Mouse (Mus musculus): ENCODE measurements around the gene Gm18336. TPM values are rescaled to one million over a fixed set of nuclear protein-coding genes. Genes with fewer than 3 reads are reported as not detected.
"Not testable (repeated sequence)": the region's sequence is repeated elsewhere in the genome, so short reads cannot be mapped to it uniquely, and the experiment has no call there.

Gene Gm18336
- not detected in 2 replicates for polyA plus RNA-seq (2015; fragmentation: Nextera tagmentation; extraction: Ambion mirVana)

GRCm38 (mm10) chrX:73398636-73399035 is at the start of gene Gm18336:
Gm18336 (minus strand) TSS chrX:73398736.
- not testable (repeated sequence) for H3K27ac ChIP-seq (ENCODE audit: low read length); H3K4me2 ChIP-seq (ENCODE audit: low read length); ATAC-seq; H3K9ac ChIP-seq (replicated peaks; ENCODE audit: low read depth, low read length); H3K36me3 ChIP-seq (ENCODE audit: control insufficient read depth, insufficient read depth); H3K4me3 ChIP-seq (replicated peaks; ENCODE audit: low read length); H3K9me3 ChIP-seq (ENCODE audit: control insufficient read depth, low read length); H3K4me1 ChIP-seq (replicated peaks; ENCODE audit: control insufficient read depth, insufficient read depth, low read length); H3K27me3 ChIP-seq (replicated peaks; ENCODE audit: control insufficient read depth, insufficient read depth, low read length)
- 57% methylated on average over 1 of the region's 2 CpGs for WGBS

GRCm38 (mm10) chrX:73441428-73441827 is 42.9 kb upstream of the Gm18336 start:
- H3K9me3 ChIP-seq (ENCODE audit: control insufficient read depth, low read length), result no peaks in the 10 kb centered on the region
- no peak overlapping the region for H3K4me2 ChIP-seq (ENCODE audit: low read length)
- H3K9ac ChIP-seq (replicated peaks; ENCODE audit: low read depth, low read length), result no peak overlapping the region
- H3K4me3 ChIP-seq (replicated peaks; ENCODE audit: low read length), result no peak overlapping the region
- H3K27me3 ChIP-seq (replicated peaks; ENCODE audit: control insufficient read depth, insufficient read depth, low read length), result no peaks in the 10 kb centered on the region
- no peaks in the 10 kb centered on the region for H3K36me3 ChIP-seq (ENCODE audit: control insufficient read depth, insufficient read depth)
- ATAC-seq, result no peak
- no peak overlapping the region for H3K27ac ChIP-seq (ENCODE audit: low read length)
- 63% methylated on average over 2 of the region's 2 CpGs for WGBS
- H3K4me1 ChIP-seq (replicated peaks; ENCODE audit: control insufficient read depth, insufficient read depth, low read length), result no peaks in the 10 kb centered on the region

GRCm38 (mm10) chrX:73435252-73435651 is 36.7 kb upstream of the Gm18336 start, which contains the start of gene Trex2:
Trex2 (minus strand) TSS chrX:73435344.
- H3K4me1 ChIP-seq (replicated peaks; ENCODE audit: control insufficient read depth, insufficient read depth, low read length), result no peaks in the 10 kb centered on the region
- no peak for ATAC-seq
- no peaks in the 10 kb centered on the region for H3K9me3 ChIP-seq (ENCODE audit: control insufficient read depth, low read length)
- 85% methylated on average over 11 of the region's 11 CpGs for WGBS
- H3K4me3 ChIP-seq (replicated peaks; ENCODE audit: low read length), result no peak within 1 kb of the TSS
- H3K27ac ChIP-seq (ENCODE audit: low read length), result no peak within 1 kb of the TSS
- H3K9ac ChIP-seq (replicated peaks; ENCODE audit: low read depth, low read length), result no peak within 1 kb of the TSS
- H3K27me3 ChIP-seq (replicated peaks; ENCODE audit: control insufficient read depth, insufficient read depth, low read length), result no peaks in the 10 kb centered on the region
- H3K36me3 ChIP-seq (ENCODE audit: control insufficient read depth, insufficient read depth), result no peaks in the 10 kb centered on the region
- H3K4me2 ChIP-seq (ENCODE audit: low read length), result no peak within 1 kb of the TSS

GRCm38 (mm10) chrX:73432850-73433249 is 34.3 kb upstream of the Gm18336 start:
- ATAC-seq, result no peak

GRCm38 (mm10) chrX:73430036-73430435 is 31.5 kb upstream of the Gm18336 start:
- Histone ChIP-seq H3K36me3 (ENCODE audit: control insufficient read depth, insufficient read depth) (no peaks in the 10 kb centered on the region), H3K9ac (replicated peaks; ENCODE audit: low read depth, low read length) (no peak overlapping the region), H3K4me2 (ENCODE audit: low read length) (no peak overlapping the region), H3K4me1 (replicated peaks; ENCODE audit: control insufficient read depth, insufficient read depth, low read length) (no peaks in the 10 kb centered on the region), H3K27ac (ENCODE audit: low read length) (no peak overlapping the region), H3K4me3 (replicated peaks; ENCODE audit: low read length) (no peak overlapping the region), H3K9me3 (ENCODE audit: control insufficient read depth, low read length) (no peaks in the 10 kb centered on the region), H3K27me3 (replicated peaks; ENCODE audit: control insufficient read depth, insufficient read depth, low read length) (no peaks in the 10 kb centered on the region)
- ATAC-seq, result no peak
- 77% methylated on average over 2 of the region's 2 CpGs for WGBS

More at GRCm38 (mm10) chrX:73432850-73433249, 34.3 kb upstream of the Gm18336 start:
- 74% methylated on average over 5 of the region's 5 CpGs for WGBS
- Histone ChIP-seq H3K9me3 (ENCODE audit: control insufficient read depth, low read length) (no peaks in the 10 kb centered on the region), H3K4me3 (replicated peaks; ENCODE audit: low read length) (no peak overlapping the region), H3K4me2 (ENCODE audit: low read length) (no peak overlapping the region), H3K9ac (replicated peaks; ENCODE audit: low read depth, low read length) (no peak overlapping the region), H3K4me1 (replicated peaks; ENCODE audit: control insufficient read depth, insufficient read depth, low read length) (no peaks in the 10 kb centered on the region), H3K27me3 (replicated peaks; ENCODE audit: control insufficient read depth, insufficient read depth, low read length) (no peaks in the 10 kb centered on the region), H3K27ac (ENCODE audit: low read length) (no peak overlapping the region), H3K36me3 (ENCODE audit: control insufficient read depth, insufficient read depth) (no peaks in the 10 kb centered on the region)

- H3K9me3 ChIP-seq (ENCODE audit: control insufficient read depth, low read length), result no peaks in the 10 kb centered on the region
- WGBS, result 39% methylated on average over 1 of the region's 1 CpGs
- H3K4me3 ChIP-seq (replicated peaks; ENCODE audit: low read length), result no peak overlapping the region
- H3K27me3 ChIP-seq (replicated peaks; ENCODE audit: control insufficient read depth, insufficient read depth, low read length), result no peaks in the 10 kb centered on the region
- ATAC-seq, result no peak
- H3K9ac ChIP-seq (replicated peaks; ENCODE audit: low read depth, low read length), result no peak overlapping the region
- H3K27ac ChIP-seq (ENCODE audit: low read length), result no peak overlapping the region
- H3K4me2 ChIP-seq (ENCODE audit: low read length), result no peak overlapping the region
- H3K36me3 ChIP-seq (ENCODE audit: control insufficient read depth, insufficient read depth), result no peaks in the 10 kb centered on the region
- no peaks in the 10 kb centered on the region for H3K4me1 ChIP-seq (replicated peaks; ENCODE audit: control insufficient read depth, insufficient read depth, low read length)
These were observed 14.2 kb upstream of the Gm18336 start for GRCm38 (mm10) chrX:73412767-73413166.

- H3K9ac ChIP-seq (replicated peaks; ENCODE audit: low read depth, low read length), result peak within 1 kb of the TSS; percentile 29; the same call in 1 of the 2 replicates
- ATAC-seq, result no peak
- H3K36me3 ChIP-seq (ENCODE audit: control insufficient read depth, insufficient read depth), result no peaks in the 10 kb centered on the region
- WGBS, result 24% methylated on average over 20 of the region's 20 CpGs
- no peaks in the 10 kb centered on the region for H3K4me1 ChIP-seq (replicated peaks; ENCODE audit: control insufficient read depth, insufficient read depth, low read length)
- H3K4me3 ChIP-seq (replicated peaks; ENCODE audit: low read length), result peak within 1 kb of the TSS; percentile 36
- no peaks in the 10 kb centered on the region for H3K9me3 ChIP-seq (ENCODE audit: control insufficient read depth, low read length)
- H3K4me2 ChIP-seq (ENCODE audit: low read length), result peak within 1 kb of the TSS; percentile 49
- no peak within 1 kb of the TSS for H3K27ac ChIP-seq (ENCODE audit: low read length)
- no peaks in the 10 kb centered on the region for H3K27me3 ChIP-seq (replicated peaks; ENCODE audit: control insufficient read depth, insufficient read depth, low read length)
These were observed 12.5 kb upstream of the Gm18336 start, which contains the start of gene Zfp92 for GRCm38 (mm10) chrX:73410880-73411517. Zfp92 (plus strand) TSS chrX:73411096.

- Histone ChIP-seq H3K27ac (ENCODE audit: low read length) (no peak overlapping the region), H3K4me3 (replicated peaks; ENCODE audit: low read length) (no peak overlapping the region), H3K36me3 (ENCODE audit: control insufficient read depth, insufficient read depth) (no peaks in the 10 kb centered on the region), H3K9me3 (ENCODE audit: control insufficient read depth, low read length) (no peaks in the 10 kb centered on the region), H3K27me3 (replicated peaks; ENCODE audit: control insufficient read depth, insufficient read depth, low read length) (no peaks in the 10 kb centered on the region), H3K4me1 (replicated peaks; ENCODE audit: control insufficient read depth, insufficient read depth, low read length) (no peaks in the 10 kb centered on the region), H3K9ac (replicated peaks; ENCODE audit: low read depth, low read length) (no peak overlapping the region), H3K4me2 (ENCODE audit: low read length) (no peak overlapping the region)
- 93% methylated on average over 12 of the region's 12 CpGs for WGBS
- ATAC-seq, result no peak
These were observed 3.1 kb upstream of the Gm18336 start for GRCm38 (mm10) chrX:73401616-73402015.

- no peak overlapping the region for H3K27ac ChIP-seq (ENCODE audit: low read length)
- H3K4me3 ChIP-seq (replicated peaks; ENCODE audit: low read length), result no peak overlapping the region
- no peak overlapping the region for H3K9ac ChIP-seq (replicated peaks; ENCODE audit: low read depth, low read length)
- H3K9me3 ChIP-seq (ENCODE audit: control insufficient read depth, low read length), result no peaks in the 10 kb centered on the region
- WGBS, result 91% methylated on average over 20 of the region's 20 CpGs
- no peaks in the 10 kb centered on the region for H3K4me1 ChIP-seq (replicated peaks; ENCODE audit: control insufficient read depth, insufficient read depth, low read length)
- no peaks in the 10 kb centered on the region for H3K27me3 ChIP-seq (replicated peaks; ENCODE audit: control insufficient read depth, insufficient read depth, low read length)
- ATAC-seq, result no peak
- H3K36me3 ChIP-seq (ENCODE audit: control insufficient read depth, insufficient read depth), result no peaks in the 10 kb centered on the region
- no peak overlapping the region for H3K4me2 ChIP-seq (ENCODE audit: low read length)
These were observed 2.4 kb upstream of the Gm18336 start for GRCm38 (mm10) chrX:73400951-73401350.
